Mouse (Mus musculus) liver, embryonic 15.5 days (tissue): ENCODE results near the gene Lrrc57. TPM values are rescaled to one million over a fixed set of nuclear protein-coding genes. Genes with fewer than 3 reads are reported as not detected.
A peak's percentile ranks its signal among the peaks of the same experiment; 100 is the strongest.

Source experiments
- ATAC-seq: fragments of 200-750 bp; cut with Nextera tagmentation; 2 replicates; pipeline ENCODE4 v1.8.0; 2017; ENCODE audit warnings: moderate number of reproducible peaks, mild to moderate bottlenecking, moderate library complexity; ENCODE audit not compliant: insufficient read depth
- H3K27ac ChIP-seq: fragments of 300-500 bp; sonication (generic); replicated peaks from 2 replicates; pipeline ENCODE4 v1.5.1; 2015; ENCODE audit warnings: mild to moderate bottlenecking, inconsistent platforms
- H3K27me3 ChIP-seq: fragments of 300-500 bp; sonication (generic); 2 replicates; pipeline ENCODE4 v1.6.1; 2015; ENCODE audit warnings: mild to moderate bottlenecking, inconsistent platforms
- H3K36me3 ChIP-seq: fragments of 300-500 bp; sonication (generic); replicated peaks from 2 replicates; pipeline ENCODE4 v1.6.1; 2015; ENCODE audit warnings: moderate library complexity, mild to moderate bottlenecking, inconsistent platforms
- H3K4me1 ChIP-seq: fragments of 300-500 bp; sonication (generic); replicated peaks from 2 replicates; pipeline ENCODE4 v1.6.1; 2015; ENCODE audit warnings: inconsistent platforms
- H3K4me2 ChIP-seq: fragments of 300-500 bp; sonication (generic); 2 replicates; pipeline ENCODE4 v1.6.1; 2015; ENCODE audit warnings: moderate library complexity, mild to moderate bottlenecking, inconsistent platforms
- H3K4me3 ChIP-seq: fragments of 300-500 bp; sonication (generic); replicated peaks from 2 replicates; pipeline ENCODE4 v1.5.1; 2015; ENCODE audit warnings: mild to moderate bottlenecking, inconsistent platforms
- H3K9ac ChIP-seq: fragments of 300-500 bp; sonication (generic); 2 replicates; pipeline ENCODE4 v1.6.1; 2015; ENCODE audit warnings: moderate library complexity, mild to moderate bottlenecking, inconsistent platforms
- H3K9me3 ChIP-seq: fragments of 300-500 bp; sonication (generic); replicated peaks from 2 replicates; pipeline ENCODE4 v1.6.1; 2016; ENCODE audit warnings: inconsistent platforms
- WGBS: fragments of 180-500 bp; shearing (Covaris S2); methylation state at CpG from one replicate; pipeline ENCODE4 v1.1.7; 2015; ENCODE audit warnings: mixed read lengths; ENCODE audit not compliant: insufficient replicate concordance; 5-methylcytosine and 5-hydroxymethylcytosine counted together
- polyA plus RNA-seq: library from polyadenylated mRNA; unstranded; fragments of >200 nt; fragmentation: Nextera tagmentation; extraction: Ambion mirVana; gene quantifications from 2 replicates; pipeline ENCODE4 v1.2.1, GENCODE M21; 2015

The Lrrc57 gene
- polyA plus RNA-seq, result 10.9 and 11.8 TPM in 2 replicates

DNA sequence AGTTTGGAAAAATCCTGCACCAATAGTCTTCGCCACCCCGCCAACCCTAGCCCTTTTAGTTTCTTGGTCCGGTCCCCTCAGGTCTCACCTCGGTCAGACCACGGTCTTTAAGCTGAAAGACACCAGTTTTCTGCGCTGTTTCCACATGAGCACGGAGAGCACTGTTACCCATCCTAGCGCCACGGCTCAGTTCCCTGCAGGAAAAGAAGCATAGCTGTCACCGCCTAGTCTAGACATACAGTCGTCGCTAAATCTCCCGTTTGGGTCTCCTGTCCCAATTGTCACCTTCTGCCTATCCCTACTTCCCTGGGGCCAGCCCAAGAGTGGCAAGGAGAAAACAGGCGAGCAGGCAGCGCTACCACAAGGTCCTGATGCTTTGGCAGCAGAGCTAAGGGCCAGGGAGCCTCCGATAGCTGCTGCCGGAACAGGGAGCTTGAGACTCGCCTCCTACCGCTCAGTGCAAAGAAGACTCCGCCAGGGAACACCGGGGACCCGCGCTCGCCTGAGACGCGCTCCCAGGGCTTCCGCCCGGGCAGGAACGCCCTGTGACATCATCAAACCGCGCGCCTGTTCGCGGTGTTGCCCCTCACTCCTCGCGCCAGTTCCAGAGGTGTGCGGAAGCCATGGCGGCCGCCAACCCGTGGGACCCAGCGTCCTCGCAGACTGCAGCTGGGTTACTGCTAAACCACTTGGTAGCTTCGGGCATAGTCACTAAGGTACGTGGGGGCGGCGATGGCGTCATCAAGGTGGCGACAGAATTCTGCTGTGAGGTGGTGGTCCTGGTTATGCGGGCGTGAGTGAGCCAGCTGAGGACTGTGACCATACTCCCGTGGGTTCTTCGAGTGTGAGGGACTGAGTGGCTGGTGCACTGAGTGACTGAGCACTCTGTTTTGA, at the start of gene Lrrc57, which contains the start of gene Haus2:
Gene Lrrc57, minus strand, starts transcription at position 691 of the 894 bp plus-strand sequence.
Gene Haus2, plus strand, starts transcription at position 554 of the 894 bp plus-strand sequence.
- under 1% methylated on average over 52 of the region's 52 CpGs for WGBS
- no peaks in the 10 kb centered on the region for H3K27me3 ChIP-seq
- H3K36me3 ChIP-seq, result peaks cover 28% of the 10 kb centered on the region

DNA sequence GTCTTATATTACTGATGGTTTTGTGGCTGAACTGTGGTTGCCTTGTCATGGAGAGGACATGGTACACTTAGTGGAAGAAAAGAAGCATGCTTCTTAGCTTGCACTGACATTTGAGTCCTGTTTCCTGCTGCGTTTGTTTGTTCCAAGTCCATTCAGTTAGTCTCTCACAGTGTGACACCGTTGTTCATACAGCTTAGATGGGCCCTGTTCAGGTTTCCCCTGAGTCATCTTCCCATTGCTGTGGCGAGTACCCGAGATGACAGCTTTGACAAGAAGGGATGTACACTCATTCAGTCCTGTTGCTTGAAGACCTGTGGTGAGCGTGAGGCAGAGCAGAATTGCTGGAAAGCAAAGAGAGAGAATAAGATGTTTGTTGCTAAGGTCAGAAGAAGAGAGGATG, 49.2 kb upstream of the Lrrc57 start:
- no peaks in the 10 kb centered on the region for H3K27me3 ChIP-seq
- H3K36me3 ChIP-seq, result no peaks in the 10 kb centered on the region
- H3K9ac ChIP-seq, result no peak overlapping the region
- H3K4me2 ChIP-seq, result no peak overlapping the region
- WGBS, result 21% methylated on average over 5 of the region's 5 CpGs
- H3K4me1 ChIP-seq, result peaks cover 37% of the 10 kb centered on the region
- ATAC-seq, result no peak
- H3K9me3 ChIP-seq, result no peaks in the 10 kb centered on the region
- no peak overlapping the region for H3K4me3 ChIP-seq
- no peak overlapping the region for H3K27ac ChIP-seq

More for the DNA sequence above, at the start of gene Lrrc57, which contains the start of gene Haus2:
- H3K9me3 ChIP-seq, result no peaks in the 10 kb centered on the region
- peaks cover 36% of the 10 kb centered on the region for H3K4me1 ChIP-seq
- peak within 1 kb of the TSS; percentile 80 for H3K4me3 ChIP-seq
- H3K4me2 ChIP-seq, result peak within 1 kb of the TSS; percentile 74
- H3K9ac ChIP-seq, result peak within 1 kb of the TSS; percentile 89
- H3K27ac ChIP-seq, result peak within 1 kb of the TSS; percentile 95
- ATAC-seq, result peak; percentile 95

DNA sequence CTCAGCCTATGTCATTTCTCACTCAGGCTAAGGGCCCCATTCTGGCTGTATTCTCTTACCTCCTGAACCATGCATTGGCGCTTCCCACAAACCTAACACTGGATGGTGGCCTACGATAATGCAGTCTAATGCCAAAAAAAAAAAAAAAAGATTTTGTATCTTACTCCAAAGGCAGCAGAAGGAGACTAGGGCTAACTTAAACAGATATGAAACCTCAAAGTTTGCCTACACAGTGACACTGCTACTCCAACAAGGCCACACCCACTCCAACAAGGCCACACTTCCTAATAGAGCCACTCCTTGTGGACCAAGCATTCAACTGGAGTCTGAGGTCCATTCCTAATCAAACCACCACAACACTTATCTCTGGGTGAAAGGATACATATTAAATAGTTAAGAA, 47.4 kb upstream of the Lrrc57 start:
- H3K4me2 ChIP-seq, result no peak overlapping the region
- peak; percentile 50 for ATAC-seq
- no peaks in the 10 kb centered on the region for H3K36me3 ChIP-seq
- H3K9me3 ChIP-seq, result no peaks in the 10 kb centered on the region
- 14% methylated on average over 2 of the region's 2 CpGs for WGBS
- H3K9ac ChIP-seq, result no peak overlapping the region
- no peak overlapping the region for H3K4me3 ChIP-seq
- peaks cover 37% of the 10 kb centered on the region for H3K4me1 ChIP-seq
- peaks cover 4% of the 10 kb centered on the region; the same call in 1 of the 2 replicates for H3K27me3 ChIP-seq
- no peak overlapping the region for H3K27ac ChIP-seq

DNA sequence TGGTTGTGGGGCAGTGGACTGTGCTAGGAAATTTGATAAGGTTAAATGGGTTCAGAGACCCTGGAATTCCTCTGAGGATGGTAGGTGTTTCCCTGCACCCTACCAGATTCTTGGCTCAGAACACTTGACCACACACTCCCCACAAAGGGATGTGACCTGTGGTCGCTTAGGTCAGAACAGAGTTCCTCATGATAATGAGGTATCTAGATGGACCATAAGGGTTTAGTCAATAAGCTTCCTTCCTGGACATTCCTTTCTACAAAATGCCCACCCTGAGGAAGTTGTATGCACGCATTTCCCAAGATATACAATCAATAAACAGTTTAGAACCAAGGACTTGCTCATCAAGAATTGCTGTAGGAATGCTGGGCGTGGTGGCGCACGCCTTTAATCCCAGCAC, 46.6 kb upstream of the Lrrc57 start:
- no peak overlapping the region for H3K4me3 ChIP-seq
- 61% methylated on average over 5 of the region's 5 CpGs for WGBS

DNA sequence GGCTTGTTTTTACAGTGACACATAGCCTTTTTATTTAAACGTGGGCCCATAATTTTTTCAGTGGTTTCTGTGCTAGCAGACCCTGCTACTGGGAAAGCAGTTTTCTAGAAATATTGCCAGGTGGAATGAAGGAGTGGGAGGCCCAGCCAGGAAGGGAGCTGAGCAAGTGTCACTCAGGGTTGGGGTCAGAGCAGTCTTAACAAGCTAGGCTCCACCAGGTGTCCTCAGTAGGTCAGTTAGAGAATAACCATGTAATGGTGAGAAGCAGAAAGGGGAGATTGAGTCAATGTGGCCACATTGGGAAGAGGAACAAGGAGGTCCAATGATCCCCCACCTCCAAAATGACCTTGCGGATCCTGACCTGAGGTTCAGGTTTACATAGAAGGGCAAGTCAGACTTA, 45.4 kb upstream of the Lrrc57 start:
- Histone ChIP-seq H3K4me2 (no peak overlapping the region), H3K9me3 (no peaks in the 10 kb centered on the region), H3K4me1 (peaks cover 20% of the 10 kb centered on the region), H3K9ac (no peak overlapping the region), H3K27me3 (peaks cover 9% of the 10 kb centered on the region; the same call in 1 of the 2 replicates), H3K36me3 (no peaks in the 10 kb centered on the region), H3K27ac (no peak overlapping the region), H3K4me3 (no peak overlapping the region)
- ATAC-seq, result no peak
- 64% methylated on average over 2 of the region's 2 CpGs for WGBS

More for the DNA sequence above, 46.6 kb upstream of the Lrrc57 start:
- Histone ChIP-seq H3K9ac (no peak overlapping the region), H3K4me2 (no peak overlapping the region), H3K4me1 (peaks cover 32% of the 10 kb centered on the region), H3K36me3 (no peaks in the 10 kb centered on the region), H3K9me3 (no peaks in the 10 kb centered on the region), H3K27ac (no peak overlapping the region), H3K27me3 (peaks cover 9% of the 10 kb centered on the region; the same call in 1 of the 2 replicates)
- no peak for ATAC-seq

DNA sequence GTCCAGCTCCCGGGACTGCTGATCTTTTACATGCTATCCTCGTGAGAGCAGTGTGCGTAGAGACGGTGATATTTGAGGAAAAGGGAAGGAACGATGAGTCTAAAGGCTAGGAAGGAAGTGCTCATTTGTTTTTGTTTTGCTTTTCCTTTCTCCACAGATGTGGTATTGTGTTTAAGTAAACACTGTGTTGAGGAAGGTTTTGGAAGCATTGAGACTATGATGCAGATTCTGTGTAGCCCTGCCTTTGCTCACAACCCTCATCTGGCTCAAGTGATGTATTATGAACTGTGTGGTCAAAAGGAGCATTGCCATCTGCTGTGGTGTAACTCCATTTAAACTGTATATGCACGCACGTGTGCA, 43.6 kb upstream of the Lrrc57 start:
- no peak for ATAC-seq
- WGBS, result 46% methylated on average over 7 of the region's 7 CpGs

DNA sequence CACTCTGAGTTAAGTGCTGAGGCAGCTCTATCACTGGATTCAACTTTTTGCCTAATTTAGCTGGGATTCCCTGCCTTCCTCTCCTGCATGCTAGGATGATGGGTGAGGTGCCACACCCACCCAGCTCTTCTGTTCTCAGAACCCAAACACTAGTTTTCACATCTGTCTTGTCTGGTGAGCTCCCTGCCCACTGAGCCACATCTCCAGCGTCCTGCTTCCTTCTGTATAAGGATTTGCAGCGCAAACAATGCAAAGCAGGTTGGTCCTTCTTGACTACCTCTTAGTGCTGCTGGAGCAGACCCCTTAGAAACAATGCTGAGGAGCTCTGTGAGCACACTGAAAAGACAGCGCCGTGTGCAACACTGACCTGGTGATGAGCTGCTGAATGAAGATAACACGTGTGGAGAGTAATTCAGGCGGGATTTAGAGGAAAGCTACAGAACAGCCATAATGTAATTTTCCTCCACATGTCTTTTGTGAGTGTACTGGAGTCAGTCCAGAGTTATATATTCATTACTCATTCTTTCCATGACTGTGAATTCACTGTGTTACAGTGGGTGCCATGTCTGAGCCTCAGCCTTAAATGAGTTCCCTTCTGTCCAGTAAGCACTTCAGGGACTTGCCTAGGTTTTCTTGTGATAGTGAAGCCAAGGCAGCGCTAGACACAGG, 43.1 kb upstream of the Lrrc57 start:
- Histone ChIP-seq H3K4me3 (no peak overlapping the region), H3K36me3 (no peaks in the 10 kb centered on the region), H3K9ac (no peak overlapping the region), H3K4me2 (no peak overlapping the region), H3K4me1 (peaks cover 9% of the 10 kb centered on the region), H3K9me3 (no peaks in the 10 kb centered on the region), H3K27me3 (peaks cover 9% of the 10 kb centered on the region; the same call in 1 of the 2 replicates), H3K27ac (no peak overlapping the region)
- ATAC-seq, result no peak
- WGBS, result 42% methylated on average over 7 of the region's 7 CpGs

More for the DNA sequence above, 43.6 kb upstream of the Lrrc57 start:
- Histone ChIP-seq H3K9ac (no peak overlapping the region), H3K27ac (no peak overlapping the region), H3K4me1 (peaks cover 14% of the 10 kb centered on the region), H3K9me3 (no peaks in the 10 kb centered on the region), H3K4me2 (no peak overlapping the region), H3K36me3 (no peaks in the 10 kb centered on the region), H3K27me3 (peaks cover 9% of the 10 kb centered on the region; the same call in 1 of the 2 replicates), H3K4me3 (no peak overlapping the region)

DNA sequence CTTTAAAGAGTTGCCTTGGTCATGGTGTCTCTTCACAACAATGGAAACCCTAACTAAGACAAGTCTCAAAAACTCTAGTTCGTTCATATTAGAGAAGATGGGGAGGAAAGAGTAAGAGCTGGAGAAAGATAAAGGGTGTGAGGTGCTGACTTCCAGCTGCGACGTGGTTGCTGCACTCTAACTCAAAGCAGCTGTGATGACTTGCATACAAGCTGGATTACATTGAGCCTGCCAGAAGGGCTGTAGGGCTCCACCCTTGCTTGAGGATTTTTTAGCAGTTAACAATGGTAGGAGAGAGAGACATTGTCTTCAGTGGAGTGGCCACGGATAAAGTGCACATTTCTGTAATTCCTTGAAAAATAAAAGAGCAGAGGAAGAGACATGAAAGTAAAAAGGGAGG, 37.5 kb upstream of the Lrrc57 start:
- no peak overlapping the region for H3K4me2 ChIP-seq
- H3K4me1 ChIP-seq, result peaks cover 7% of the 10 kb centered on the region
- 56% methylated on average over 4 of the region's 4 CpGs for WGBS
- ATAC-seq, result no peak
- no peak overlapping the region for H3K9ac ChIP-seq
- no peaks in the 10 kb centered on the region for H3K9me3 ChIP-seq
- H3K36me3 ChIP-seq, result no peaks in the 10 kb centered on the region
- H3K27ac ChIP-seq, result no peak overlapping the region
- H3K4me3 ChIP-seq, result no peak overlapping the region
- peaks cover 7% of the 10 kb centered on the region; the same call in 1 of the 2 replicates for H3K27me3 ChIP-seq

DNA sequence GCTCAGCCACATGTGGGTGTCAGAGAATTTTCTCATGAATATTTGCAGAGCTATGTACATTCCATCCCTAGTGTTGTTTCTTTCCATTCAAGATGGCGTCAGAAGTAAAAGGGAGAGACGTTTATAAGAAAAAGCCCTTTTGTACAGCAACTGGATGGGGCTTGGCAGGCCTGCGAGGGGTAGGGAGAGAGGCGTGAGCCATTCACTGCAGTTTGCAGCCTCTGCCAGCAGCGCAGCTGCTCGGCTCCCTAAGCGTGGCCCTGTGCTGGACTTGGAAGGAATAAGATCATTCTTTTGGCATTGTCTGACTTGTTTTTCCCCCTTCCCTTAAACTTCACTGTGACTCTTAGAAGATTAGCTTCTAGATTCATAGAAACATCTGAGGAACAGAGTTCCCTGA, 34.5 kb upstream of the Lrrc57 start:
- Histone ChIP-seq H3K27me3 (no peaks in the 10 kb centered on the region), H3K4me1 (peaks cover 7% of the 10 kb centered on the region), H3K27ac (no peak overlapping the region), H3K36me3 (no peaks in the 10 kb centered on the region), H3K9ac (no peak overlapping the region), H3K4me2 (no peak overlapping the region), H3K9me3 (no peaks in the 10 kb centered on the region), H3K4me3 (no peak overlapping the region)
- ATAC-seq, result no peak
- WGBS, result 69% methylated on average over 7 of the region's 7 CpGs

DNA sequence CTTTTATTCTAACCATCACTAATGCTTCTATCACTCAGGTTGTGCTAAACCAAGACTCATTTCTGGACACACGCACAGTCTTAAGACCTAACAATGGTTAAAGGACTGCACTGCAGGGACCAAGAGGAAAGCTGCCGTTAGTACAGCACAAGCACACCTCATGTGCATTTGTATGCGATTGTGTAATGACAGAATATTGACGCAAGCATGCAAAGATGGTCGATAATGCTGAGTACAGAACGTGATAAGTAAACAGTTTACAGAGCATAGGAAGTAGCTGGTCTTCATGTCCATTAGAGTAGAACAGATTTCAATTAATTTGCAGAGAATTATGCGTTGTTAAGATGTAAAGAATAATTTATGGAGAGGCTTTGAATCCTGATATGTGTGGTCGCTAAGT, 31.5 kb upstream of the Lrrc57 start:
- H3K36me3 ChIP-seq, result no peaks in the 10 kb centered on the region
- no peaks in the 10 kb centered on the region for H3K27me3 ChIP-seq
- no peak overlapping the region for H3K9ac ChIP-seq
- H3K4me1 ChIP-seq, result peaks cover 7% of the 10 kb centered on the region
- H3K9me3 ChIP-seq, result no peaks in the 10 kb centered on the region
- H3K4me2 ChIP-seq, result no peak overlapping the region
- H3K4me3 ChIP-seq, result no peak overlapping the region
- ATAC-seq, result peak; percentile 58; the same call in 1 of the 2 replicates
- H3K27ac ChIP-seq, result no peak overlapping the region
- 66% methylated on average over 8 of the region's 8 CpGs for WGBS

DNA sequence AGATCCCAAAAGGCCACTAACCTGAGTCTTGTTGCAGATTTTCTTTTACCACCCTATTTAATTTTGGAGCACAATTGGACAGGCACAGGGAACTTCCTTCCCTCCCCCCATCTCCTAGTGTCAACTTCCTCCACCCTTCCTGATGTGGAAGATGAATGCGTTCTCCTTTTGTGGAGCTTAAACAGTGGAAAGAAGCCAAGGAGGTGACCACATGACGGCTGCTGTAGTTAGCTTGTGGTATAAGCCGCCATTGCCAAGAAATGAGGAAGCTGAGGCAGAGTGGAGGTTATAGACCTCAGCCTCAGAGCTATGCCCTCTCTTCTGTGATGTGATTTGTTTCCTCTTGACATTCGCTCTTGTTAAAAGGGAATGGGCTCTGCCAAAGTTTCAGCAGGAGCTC, 22.6 kb upstream of the Lrrc57 start:
- H3K9me3 ChIP-seq, result no peaks in the 10 kb centered on the region
- H3K4me2 ChIP-seq, result peak overlapping the region; percentile 18; the same call in 1 of the 2 replicates
- peaks cover 23% of the 10 kb centered on the region for H3K27me3 ChIP-seq
- no peak overlapping the region for H3K9ac ChIP-seq
- H3K4me1 ChIP-seq, result peaks cover 42% of the 10 kb centered on the region
- no peak for ATAC-seq
- H3K36me3 ChIP-seq, result 0 out of 2 replicates have a peak, but pooled peaks cover 3% of the 10 kb centered on the region
- no peak overlapping the region for H3K4me3 ChIP-seq
- no peak overlapping the region for H3K27ac ChIP-seq
- WGBS, result 11% methylated on average over 4 of the region's 4 CpGs
